Mouse (Mus musculus) midbrain, embryonic 14.5 days (tissue): ENCODE measurements around the gene Tmprss7. TPM values are rescaled to one million over a fixed set of nuclear protein-coding genes. Genes with fewer than 3 reads are reported as not detected.
A peak's percentile ranks its signal among the peaks of the same experiment; 100 is the strongest.

Source experiments
- ATAC-seq: fragments of 200-750 bp; cut with Nextera tagmentation; 2 replicates; pipeline ENCODE4 v1.8.0; 2017; ENCODE audit warnings: moderate number of reproducible peaks, moderate library complexity; ENCODE audit not compliant: low FRiP score, low TSS enrichment
- DNase-seq: peaks from one replicate; pipeline ENCODE4 v3.0.0-alpha.2; 2015
- H3K27ac ChIP-seq: fragments of 300-500 bp; sonication (generic); replicated peaks from 2 replicates; pipeline ENCODE4 v1.5.1; 2014; ENCODE audit warnings: mild to moderate bottlenecking, low read depth, low read length, moderate library complexity
- H3K27me3 ChIP-seq: fragments of 300-500 bp; sonication (generic); 2 replicates; pipeline ENCODE4 v1.6.1; 2014; ENCODE audit warnings: low read length, control low read depth, mixed read lengths; ENCODE audit not compliant: control insufficient read depth, insufficient read depth
- H3K36me3 ChIP-seq: fragments of 300-500 bp; sonication (generic); 2 replicates; pipeline ENCODE4 v1.6.1; 2014; ENCODE audit warnings: low read length, control low read depth; ENCODE audit not compliant: control insufficient read depth, insufficient read depth
- H3K4me1 ChIP-seq: fragments of 300-500 bp; sonication (generic); 2 replicates; pipeline ENCODE4 v1.6.1; 2014; ENCODE audit warnings: mild to moderate bottlenecking, antibody characterized with exemption, low read length, control low read depth; ENCODE audit not compliant: control insufficient read depth, insufficient read depth
- H3K4me2 ChIP-seq: fragments of 300-500 bp; sonication (generic); 2 replicates; pipeline ENCODE4 v1.6.1; 2014; ENCODE audit warnings: mild to moderate bottlenecking, low read length, moderate library complexity
- H3K4me3 ChIP-seq: fragments of 300-500 bp; sonication (generic); replicated peaks from 2 replicates; pipeline ENCODE4 v1.5.1; 2014; ENCODE audit warnings: low read depth, low read length
- H3K9ac ChIP-seq: fragments of 300-500 bp; sonication (generic); replicated peaks from 2 replicates; pipeline ENCODE4 v1.6.1; 2014; ENCODE audit warnings: mild to moderate bottlenecking, low read length, moderate library complexity
- H3K9me3 ChIP-seq: fragments of 300-500 bp; sonication (generic); 2 replicates; pipeline ENCODE4 v1.6.1; 2016; ENCODE audit warnings: low read length, control low read depth, mixed read lengths; ENCODE audit not compliant: control insufficient read depth
- WGBS: fragments of 180-500 bp; shearing (Covaris S2); extraction: QIAGEN DNeasy Blood & Tissue Kit; methylation state at CpG from one replicate; pipeline ENCODE4 v1.1.7; 2014; 5-methylcytosine and 5-hydroxymethylcytosine counted together
- polyA plus RNA-seq: library from polyadenylated mRNA; unstranded; fragments of >200 nt; fragmentation: Nextera tagmentation; extraction: Ambion mirVana; gene quantifications from 2 replicates; pipeline ENCODE4 v1.2.1, GENCODE M21; 2014

Tmprss7 gene
- polyA plus RNA-seq, 1 experiment from 2014 or later = 0.29 TPM

GRCm38 (mm10) chr16:45630347-45630960 lies 63.0 kb downstream of the Tmprss7 start:
- H3K27ac ChIP-seq = no peak overlapping the region
- H3K9me3 ChIP-seq = no peaks in the 10 kb centered on the region
- no peak overlapping the region for H3K4me3 ChIP-seq
- no peak overlapping the region for H3K9ac ChIP-seq
- no peaks in the 10 kb centered on the region for H3K4me1 ChIP-seq
- 60% methylated on average over 5 of the region's 5 CpGs for WGBS
- no peaks in the 10 kb centered on the region for H3K36me3 ChIP-seq
- ATAC-seq (peak; percentile 67; the same call in 1 of the 2 replicates), DNase-seq (peak; percentile 92)
- H3K27me3 ChIP-seq = no peaks in the 10 kb centered on the region
- no peak overlapping the region for H3K4me2 ChIP-seq

- Histone ChIP-seq H3K27me3 (no peaks in the 10 kb centered on the region), H3K4me3 (no peak overlapping the region), H3K9ac (no peak overlapping the region), H3K36me3 (no peaks in the 10 kb centered on the region), H3K4me2 (no peak overlapping the region), H3K4me1 (no peaks in the 10 kb centered on the region), H3K9me3 (no peaks in the 10 kb centered on the region), H3K27ac (no peak overlapping the region)
- ATAC-seq = no peak
- DNase-seq = no peak
- WGBS = 79% methylated on average over 8 of the region's 8 CpGs
Measured at GRCm38 (mm10) chr16:45629497-45630105, 63.9 kb downstream of the Tmprss7 start.

GRCm38 (mm10) chr16:45625342-45625741 lies 68.1 kb downstream of the Tmprss7 start:
- no peak for ATAC-seq
- Histone ChIP-seq H3K4me2 (no peak overlapping the region), H3K9me3 (no peaks in the 10 kb centered on the region), H3K9ac (no peak overlapping the region), H3K4me3 (no peak overlapping the region), H3K36me3 (no peaks in the 10 kb centered on the region), H3K27me3 (no peaks in the 10 kb centered on the region), H3K4me1 (no peaks in the 10 kb centered on the region), H3K27ac (no peak overlapping the region)
- no peak for DNase-seq
- WGBS = 84% methylated on average over 2 of the region's 2 CpGs

DNA sequence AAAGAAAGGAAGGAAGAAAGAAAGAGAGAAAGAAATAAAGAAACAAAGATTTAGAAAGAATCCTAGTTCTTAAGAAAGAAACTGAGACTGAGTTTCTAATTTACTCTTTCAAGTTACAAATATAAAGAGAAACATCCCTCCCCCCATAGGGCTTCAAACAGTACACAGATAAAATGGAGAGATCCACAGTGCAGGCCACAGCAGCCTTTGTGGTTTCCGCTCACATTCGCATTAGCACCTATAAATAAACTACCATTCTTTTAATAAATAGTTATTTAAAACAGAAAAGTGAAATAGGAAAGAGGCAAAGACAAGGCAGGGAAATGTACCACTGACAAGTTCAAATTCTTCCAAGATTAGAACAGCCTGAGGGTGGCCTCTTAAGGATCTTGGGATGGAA lies 68.7 kb downstream of the Tmprss7 start:
- Histone ChIP-seq H3K27ac (no peak overlapping the region), H3K4me2 (no peak overlapping the region), H3K9ac (no peak overlapping the region), H3K9me3 (no peaks in the 10 kb centered on the region), H3K27me3 (no peaks in the 10 kb centered on the region), H3K4me1 (no peaks in the 10 kb centered on the region), H3K4me3 (no peak overlapping the region), H3K36me3 (no peaks in the 10 kb centered on the region)
- no peak for DNase-seq
- no peak for ATAC-seq
- 90% methylated on average over 2 of the region's 2 CpGs for WGBS

DNA sequence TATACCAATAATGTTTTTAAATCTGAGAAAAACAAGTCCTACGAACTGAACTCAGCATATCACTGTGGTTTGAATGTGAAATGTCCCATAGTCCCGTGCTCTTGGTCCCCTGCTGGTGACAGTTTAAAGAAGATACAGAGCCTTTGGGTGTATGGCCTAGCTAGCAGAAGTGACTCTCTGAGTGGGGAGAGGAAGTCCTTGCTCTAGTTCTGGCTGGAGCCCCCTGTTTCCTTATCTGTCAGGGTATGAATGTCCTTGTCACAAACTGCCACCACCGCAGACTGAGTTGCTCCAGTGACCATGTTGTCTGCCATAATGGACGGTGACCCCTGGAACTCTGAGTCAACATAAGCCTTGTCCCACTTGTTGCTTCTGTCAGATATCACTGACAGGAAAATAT lies 70.2 kb downstream of the Tmprss7 start:
- no peak for DNase-seq
- H3K4me2 ChIP-seq = no peak overlapping the region
- H3K4me1 ChIP-seq = no peaks in the 10 kb centered on the region
- no peaks in the 10 kb centered on the region for H3K9me3 ChIP-seq
- WGBS = 92% methylated on average over 4 of the region's 4 CpGs
- H3K36me3 ChIP-seq = no peaks in the 10 kb centered on the region
- H3K27ac ChIP-seq = no peak overlapping the region
- no peaks in the 10 kb centered on the region for H3K27me3 ChIP-seq
- no peak overlapping the region for H3K4me3 ChIP-seq
- no peak for ATAC-seq
- no peak overlapping the region for H3K9ac ChIP-seq

- 85% methylated on average over 8 of the region's 8 CpGs for WGBS
Measured at GRCm38 (mm10) chr16:45619751-45620375, 73.6 kb downstream of the Tmprss7 start.

DNA sequence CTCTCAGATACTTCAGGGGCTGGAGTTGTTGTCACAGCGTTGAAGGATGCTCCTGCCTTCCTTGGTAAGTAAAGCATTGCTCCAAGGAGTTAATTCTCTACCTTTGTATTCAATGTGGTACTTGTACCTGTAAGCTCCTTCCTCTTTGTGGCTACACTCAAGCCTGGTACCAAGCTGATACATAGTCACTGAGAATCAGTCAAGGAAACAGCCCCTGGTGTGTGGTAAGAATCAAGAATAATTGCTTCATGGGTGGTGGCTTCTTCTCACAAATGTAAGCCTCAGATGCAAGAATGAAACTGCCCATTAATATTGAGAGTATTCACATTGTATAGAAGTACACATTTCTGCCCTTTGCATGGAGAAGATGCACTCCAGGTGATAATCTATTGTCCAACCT lies 77.5 kb downstream of the Tmprss7 start:
- H3K4me2 ChIP-seq = no peak overlapping the region
- ATAC-seq (no peak), DNase-seq (no peak)
- H3K9ac ChIP-seq = no peak overlapping the region
- WGBS = 91% methylated on average over 1 of the region's 1 CpGs
- no peak overlapping the region for H3K4me3 ChIP-seq
- H3K4me1 ChIP-seq = no peaks in the 10 kb centered on the region
- H3K27ac ChIP-seq = no peak overlapping the region
- no peaks in the 10 kb centered on the region for H3K36me3 ChIP-seq
- H3K27me3 ChIP-seq = no peaks in the 10 kb centered on the region
- H3K9me3 ChIP-seq = no peaks in the 10 kb centered on the region

More at GRCm38 (mm10) chr16:45619751-45620375, 73.6 kb downstream of the Tmprss7 start:
- ATAC-seq (no peak), DNase-seq (no peak)
- H3K9me3 ChIP-seq = no peaks in the 10 kb centered on the region
- no peak overlapping the region for H3K4me2 ChIP-seq
- no peaks in the 10 kb centered on the region for H3K36me3 ChIP-seq
- no peaks in the 10 kb centered on the region for H3K4me1 ChIP-seq
- H3K9ac ChIP-seq = no peak overlapping the region
- H3K27me3 ChIP-seq = no peaks in the 10 kb centered on the region
- H3K27ac ChIP-seq = no peak overlapping the region
- no peak overlapping the region for H3K4me3 ChIP-seq

GRCm38 (mm10) chr16:45613247-45613646 lies 80.2 kb downstream of the Tmprss7 start:
- Histone ChIP-seq H3K36me3 (no peaks in the 10 kb centered on the region), H3K9me3 (no peaks in the 10 kb centered on the region), H3K27ac (no peak overlapping the region), H3K27me3 (0 out of 2 replicates have a peak, but pooled peaks cover 4% of the 10 kb centered on the region), H3K9ac (no peak overlapping the region), H3K4me2 (no peak overlapping the region), H3K4me3 (no peak overlapping the region), H3K4me1 (no peaks in the 10 kb centered on the region)
- DNase-seq = no peak
- ATAC-seq = no peak
- 47% methylated on average over 2 of the region's 2 CpGs for WGBS

GRCm38 (mm10) chr16:45610267-45610666 lies 83.2 kb downstream of the Tmprss7 start, which contains the start of gene Gcsam:
Gcsam (plus strand) TSS chr16:45610380.
- ATAC-seq (no peak; the same call in 1 of the 2 replicates), DNase-seq (no peak)
- Histone ChIP-seq H3K4me3 (no peak within 1 kb of the TSS), H3K27me3 (0 out of 2 replicates have a peak, but pooled peaks cover 4% of the 10 kb centered on the region), H3K36me3 (no peaks in the 10 kb centered on the region), H3K9me3 (no peaks in the 10 kb centered on the region), H3K27ac (no peak within 1 kb of the TSS), H3K4me2 (no peak within 1 kb of the TSS), H3K4me1 (no peaks in the 10 kb centered on the region), H3K9ac (no peak within 1 kb of the TSS)
- 83% methylated on average over 4 of the region's 4 CpGs for WGBS
